Mouse (Mus musculus) liver, embryonic 15.5 days (tissue): ENCODE measurements around the gene Fgfr4. TPM values are rescaled to one million over a fixed set of nuclear protein-coding genes. Genes with fewer than 3 reads are reported as not detected.

Source experiments
- ATAC-seq: fragments of 200-750 bp; cut with Nextera tagmentation; 2 replicates; pipeline ENCODE4 v1.8.0; 2017; ENCODE audit warnings: moderate number of reproducible peaks, mild to moderate bottlenecking, moderate library complexity; ENCODE audit not compliant: insufficient read depth
- H3K27ac ChIP-seq: fragments of 300-500 bp; sonication (generic); replicated peaks from 2 replicates; pipeline ENCODE4 v1.5.1; 2015; ENCODE audit warnings: mild to moderate bottlenecking, inconsistent platforms
- H3K27me3 ChIP-seq: fragments of 300-500 bp; sonication (generic); 2 replicates; pipeline ENCODE4 v1.6.1; 2015; ENCODE audit warnings: mild to moderate bottlenecking, inconsistent platforms
- H3K36me3 ChIP-seq: fragments of 300-500 bp; sonication (generic); replicated peaks from 2 replicates; pipeline ENCODE4 v1.6.1; 2015; ENCODE audit warnings: moderate library complexity, mild to moderate bottlenecking, inconsistent platforms
- H3K4me1 ChIP-seq: fragments of 300-500 bp; sonication (generic); replicated peaks from 2 replicates; pipeline ENCODE4 v1.6.1; 2015; ENCODE audit warnings: inconsistent platforms
- H3K4me2 ChIP-seq: fragments of 300-500 bp; sonication (generic); 2 replicates; pipeline ENCODE4 v1.6.1; 2015; ENCODE audit warnings: moderate library complexity, mild to moderate bottlenecking, inconsistent platforms
- H3K4me3 ChIP-seq: fragments of 300-500 bp; sonication (generic); replicated peaks from 2 replicates; pipeline ENCODE4 v1.5.1; 2015; ENCODE audit warnings: mild to moderate bottlenecking, inconsistent platforms
- H3K9ac ChIP-seq: fragments of 300-500 bp; sonication (generic); 2 replicates; pipeline ENCODE4 v1.6.1; 2015; ENCODE audit warnings: moderate library complexity, mild to moderate bottlenecking, inconsistent platforms
- H3K9me3 ChIP-seq: fragments of 300-500 bp; sonication (generic); replicated peaks from 2 replicates; pipeline ENCODE4 v1.6.1; 2016; ENCODE audit warnings: inconsistent platforms
- whole genome bisulfite sequencing: fragments of 180-500 bp; shearing (Covaris S2); methylation state at CpG from one replicate; pipeline ENCODE4 v1.1.7; 2015; ENCODE audit warnings: mixed read lengths; ENCODE audit not compliant: insufficient replicate concordance; 5-methylcytosine and 5-hydroxymethylcytosine counted together
- polyA plus RNA-seq: library from polyadenylated mRNA; unstranded; fragments of >200 nt; fragmentation: Nextera tagmentation; extraction: Ambion mirVana; gene quantifications from 2 replicates; pipeline ENCODE4 v1.2.1, GENCODE M21; 2015

Fgfr4 gene
- polyA plus RNA-seq, 1 experiment from 2014 or later, result 5.8 TPM

- Histone ChIP-seq H3K27ac (no peak overlapping the region), H3K9me3 (no peaks in the 10 kb centered on the region), H3K4me2 (no peak overlapping the region), H3K36me3 (no peaks in the 10 kb centered on the region), H3K27me3 (no peaks in the 10 kb centered on the region), H3K9ac (no peak overlapping the region), H3K4me3 (no peak overlapping the region), H3K4me1 (peaks cover under 1% of the 10 kb centered on the region; the same call in 1 of the 2 replicates)
- ATAC-seq, result no peak
- WGBS, result 72% methylated on average over 2 of the region's 2 CpGs
These were observed 12.2 kb upstream of the Fgfr4 start for GRCm38 (mm10) chr13:55140271-55140670.

GRCm38 (mm10) chr13:55153951-55154350 lies 1.5 kb downstream of the Fgfr4 start:
- Histone ChIP-seq H3K9me3 (no peaks in the 10 kb centered on the region), H3K4me3 (no peak overlapping the region), H3K27ac (no peak overlapping the region), H3K9ac (no peak overlapping the region), H3K4me1 (0 out of 2 replicates have a peak, but pooled peaks cover 4% of the 10 kb centered on the region), H3K4me2 (peak overlapping the region; percentile 49; the same call in 1 of the 2 replicates), H3K27me3 (peaks cover 67% of the 10 kb centered on the region), H3K36me3 (0 out of 2 replicates have a peak, but pooled peaks cover 3% of the 10 kb centered on the region)
- WGBS, result 66% methylated on average over 5 of the region's 5 CpGs
- ATAC-seq, result no peak

GRCm38 (mm10) chr13:55162365-55162764 lies 9.9 kb downstream of the Fgfr4 start:
- H3K4me1 ChIP-seq, result no peaks in the 10 kb centered on the region
- no peak overlapping the region for H3K4me3 ChIP-seq
- no peaks in the 10 kb centered on the region for H3K9me3 ChIP-seq
- no peak overlapping the region for H3K27ac ChIP-seq
- WGBS, result 62% methylated on average over 7 of the region's 7 CpGs
- no peak overlapping the region for H3K9ac ChIP-seq
- no peak overlapping the region for H3K4me2 ChIP-seq
- no peak for ATAC-seq
- peaks cover 10% of the 10 kb centered on the region; the same call in 1 of the 2 replicates for H3K36me3 ChIP-seq
- no peaks in the 10 kb centered on the region for H3K27me3 ChIP-seq

DNA sequence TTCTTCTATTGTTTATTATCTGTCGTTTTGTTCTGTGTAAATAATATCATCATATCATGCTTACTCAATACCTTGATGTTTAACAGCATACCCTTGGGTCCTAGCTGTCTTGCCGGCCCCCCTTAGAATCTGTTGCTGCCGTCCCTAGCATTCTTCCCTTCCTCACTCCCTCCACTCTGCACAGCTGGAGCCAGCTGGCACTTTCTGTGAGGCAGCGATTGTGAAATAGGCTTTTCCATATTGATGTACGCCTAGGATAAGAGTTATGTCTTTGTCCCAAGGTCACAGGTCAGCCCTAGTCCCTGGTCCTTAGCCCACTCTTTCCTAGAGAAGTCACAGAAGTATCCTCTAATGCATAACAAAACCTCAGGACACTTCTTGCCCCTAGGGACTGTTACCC lies 11.1 kb downstream of the Fgfr4 start:
- Histone ChIP-seq H3K27ac (no peak overlapping the region), H3K4me2 (no peak overlapping the region), H3K4me1 (no peaks in the 10 kb centered on the region), H3K36me3 (peaks cover 10% of the 10 kb centered on the region; the same call in 1 of the 2 replicates), H3K4me3 (no peak overlapping the region), H3K27me3 (no peaks in the 10 kb centered on the region), H3K9me3 (no peaks in the 10 kb centered on the region), H3K9ac (no peak overlapping the region)
- 57% methylated on average over 5 of the region's 5 CpGs for WGBS
- ATAC-seq, result no peak

- no peak overlapping the region for H3K9ac ChIP-seq
- no peak for ATAC-seq
- no peak overlapping the region for H3K27ac ChIP-seq
- no peaks in the 10 kb centered on the region for H3K27me3 ChIP-seq
- H3K4me3 ChIP-seq, result no peak overlapping the region
- H3K9me3 ChIP-seq, result no peaks in the 10 kb centered on the region
- WGBS, result 77% methylated on average over 16 of the region's 16 CpGs
- no peaks in the 10 kb centered on the region for H3K4me1 ChIP-seq
- no peak overlapping the region for H3K4me2 ChIP-seq
- peaks cover 6% of the 10 kb centered on the region; the same call in 1 of the 2 replicates for H3K36me3 ChIP-seq
These were observed 13.4 kb downstream of the Fgfr4 start for GRCm38 (mm10) chr13:55165831-55166339.

DNA sequence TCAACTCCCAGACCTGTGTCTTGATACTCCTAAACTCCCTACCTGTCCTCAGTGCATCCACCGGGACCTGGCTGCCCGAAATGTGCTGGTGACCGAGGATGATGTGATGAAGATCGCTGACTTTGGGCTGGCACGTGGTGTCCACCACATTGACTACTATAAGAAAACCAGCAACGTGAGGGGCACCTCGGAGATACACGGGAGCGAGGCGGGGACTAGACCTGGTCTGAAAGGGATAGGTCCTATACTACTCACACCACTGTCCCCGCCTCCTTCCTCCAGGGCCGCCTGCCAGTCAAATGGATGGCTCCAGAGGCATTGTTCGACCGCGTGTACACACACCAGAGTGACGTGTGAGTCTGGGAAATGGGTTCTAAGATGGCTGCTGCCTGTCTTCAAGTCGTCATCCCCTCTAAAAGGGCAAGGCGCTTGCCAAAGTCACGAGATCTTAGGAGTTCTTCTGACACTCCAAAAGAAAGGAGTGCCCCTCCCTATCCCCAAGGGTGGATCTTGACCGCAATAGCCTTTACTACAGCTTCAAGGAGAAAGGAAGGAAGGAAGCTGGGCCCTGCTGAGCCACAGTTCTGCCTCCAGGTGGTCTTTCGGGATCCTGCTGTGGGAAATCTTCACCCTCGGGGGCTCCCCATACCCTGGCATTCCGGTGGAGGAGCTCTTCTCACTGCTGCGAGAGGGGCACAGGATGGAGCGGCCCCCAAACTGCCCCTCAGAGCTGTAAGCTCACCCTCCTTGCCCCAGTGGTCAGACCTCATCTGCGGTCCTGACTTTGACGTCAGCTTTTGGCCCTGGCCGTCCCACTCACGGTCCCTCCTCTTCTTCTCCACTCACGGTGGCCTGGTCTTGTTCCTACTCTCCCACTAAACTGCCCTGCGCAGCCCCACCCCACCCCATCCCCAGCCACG lies 14.6 kb downstream of the Fgfr4 start:
- Histone ChIP-seq H3K9me3 (no peaks in the 10 kb centered on the region), H3K4me2 (no peak overlapping the region), H3K4me1 (peaks cover 8% of the 10 kb centered on the region; the same call in 1 of the 2 replicates), H3K9ac (no peak overlapping the region), H3K27ac (no peak overlapping the region), H3K27me3 (peaks cover 6% of the 10 kb centered on the region; the same call in 1 of the 2 replicates), H3K4me3 (no peak overlapping the region), H3K36me3 (no peaks in the 10 kb centered on the region)
- WGBS, result 72% methylated on average over 32 of the region's 32 CpGs
- no peak for ATAC-seq

DNA sequence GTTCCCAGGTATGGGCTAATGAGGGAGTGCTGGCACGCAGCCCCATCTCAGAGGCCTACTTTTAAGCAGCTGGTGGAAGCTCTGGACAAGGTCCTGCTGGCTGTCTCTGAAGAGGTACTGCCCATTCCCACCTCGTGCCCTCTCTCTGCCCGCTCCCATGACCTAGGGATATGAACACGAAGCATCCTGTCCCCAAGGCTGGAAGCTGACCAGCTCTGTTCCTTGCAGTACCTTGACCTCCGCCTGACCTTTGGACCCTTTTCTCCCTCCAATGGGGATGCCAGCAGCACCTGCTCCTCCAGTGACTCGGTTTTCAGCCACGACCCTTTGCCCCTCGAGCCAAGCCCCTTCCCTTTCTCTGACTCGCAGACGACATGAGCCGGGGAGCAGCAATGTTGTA lies 15.4 kb downstream of the Fgfr4 start:
- H3K4me3 ChIP-seq, result no peak overlapping the region
- no peaks in the 10 kb centered on the region for H3K9me3 ChIP-seq
- peaks cover 9% of the 10 kb centered on the region; the same call in 1 of the 2 replicates for H3K4me1 ChIP-seq
- H3K9ac ChIP-seq, result no peak overlapping the region
- H3K27ac ChIP-seq, result no peak overlapping the region
- no peak for ATAC-seq
- H3K27me3 ChIP-seq, result peaks cover 6% of the 10 kb centered on the region; the same call in 1 of the 2 replicates
- no peak overlapping the region for H3K4me2 ChIP-seq
- H3K36me3 ChIP-seq, result no peaks in the 10 kb centered on the region
- WGBS, result 70% methylated on average over 11 of the region's 11 CpGs

- no peak for ATAC-seq
- Histone ChIP-seq H3K27ac (no peak overlapping the region), H3K4me1 (peaks cover 9% of the 10 kb centered on the region; the same call in 1 of the 2 replicates), H3K4me3 (no peak overlapping the region), H3K36me3 (no peaks in the 10 kb centered on the region), H3K27me3 (peaks cover 6% of the 10 kb centered on the region; the same call in 1 of the 2 replicates), H3K9ac (no peak overlapping the region), H3K9me3 (no peaks in the 10 kb centered on the region), H3K4me2 (no peak overlapping the region)
- 83% methylated on average over 5 of the region's 5 CpGs for WGBS
These were observed 15.8 kb downstream of the Fgfr4 start for GRCm38 (mm10) chr13:55168255-55168654.

DNA sequence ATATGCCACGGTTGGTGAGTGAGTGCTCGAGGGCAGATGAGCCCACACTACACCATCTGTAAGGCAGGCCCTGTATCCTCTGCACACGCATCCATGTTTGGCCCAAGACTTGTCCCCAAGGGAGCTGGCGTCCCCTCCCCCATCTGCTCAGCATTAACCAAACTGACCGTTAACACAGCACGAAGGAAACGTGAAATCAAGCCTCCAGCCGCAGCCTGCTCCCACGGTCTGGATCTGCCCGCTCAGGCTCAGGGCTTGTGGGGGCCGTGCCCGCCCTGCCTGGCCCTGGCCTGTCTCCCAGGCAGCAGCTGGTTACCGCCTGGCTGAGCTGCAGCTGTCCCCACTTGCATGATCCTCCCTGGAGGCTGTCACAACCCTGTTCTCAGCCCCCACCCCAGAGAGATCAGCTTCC lies 16.5 kb downstream of the Fgfr4 start:
- ATAC-seq, result no peak
- Histone ChIP-seq H3K4me1 (peaks cover 9% of the 10 kb centered on the region; the same call in 1 of the 2 replicates), H3K9me3 (no peaks in the 10 kb centered on the region), H3K9ac (no peak overlapping the region), H3K27me3 (peaks cover 6% of the 10 kb centered on the region; the same call in 1 of the 2 replicates), H3K4me3 (no peak overlapping the region), H3K4me2 (no peak overlapping the region), H3K36me3 (no peaks in the 10 kb centered on the region), H3K27ac (no peak overlapping the region)
- WGBS, result 74% methylated on average over 13 of the region's 13 CpGs

GRCm38 (mm10) chr13:55171517-55172335 lies 19.3 kb downstream of the Fgfr4 start:
- Histone ChIP-seq H3K27ac (no peak overlapping the region), H3K27me3 (peaks cover 6% of the 10 kb centered on the region; the same call in 1 of the 2 replicates), H3K9me3 (no peaks in the 10 kb centered on the region), H3K4me2 (peak overlapping the region; percentile 39), H3K9ac (no peak overlapping the region), H3K36me3 (no peaks in the 10 kb centered on the region), H3K4me3 (no peak overlapping the region), H3K4me1 (peaks cover 9% of the 10 kb centered on the region; the same call in 1 of the 2 replicates)
- no peak for ATAC-seq
- 27% methylated on average over 26 of the region's 26 CpGs for WGBS
